ENCODE assay signal across 8 mouse cellular contexts in genomic region chr3:90514691-90515090, GRCm38 (mm10). TPM values are rescaled to one million over a fixed set of nuclear protein-coding genes. Genes with fewer than 3 reads are reported as not detected.
DNase-seq lines count a peak whose midpoint lies in the region; ATAC-seq and TF ChIP-seq lines count a peak whose summit lies in the region.

No protein-coding gene starts in this region.

- DNase-seq in left cerebral cortex, adult 2 months (ENCODE audit: extremely low spot score in 1 of 2, low spot score in 2 of 2): peak in 1 of 2 experiments; percentile 39
- DNase-seq in left cerebral cortex, postnatal 36 days (ENCODE audit: low spot score in 2 of 2): no peak
- peak; percentile 63 to 69 for DNase-seq in gastrocnemius, postnatal 36 days
- peak; percentile 76 for DNase-seq in intestine, embryonic 14.5 days (ENCODE audit: low spot score)
- peak; percentile 64 for DNase-seq in neural tube, embryonic 11.5 days (ENCODE audit: low spot score)
- DNase-seq in thymus, postnatal 36 days: peak; percentile 62 to 65

- TF ChIP-seq CTCF in left cerebral cortex, adult 2 months (IDR thresholded peaks at IDR 0.05): no peak

- peak; percentile 80 for ATAC-seq in common myeloid progenitor, adult 5-6 weeks (replicated peaks; ENCODE audit: low read depth, poor library complexity, severe bottlenecking)
- peak; percentile 73 for ATAC-seq in intestine, embryonic 14.5 days (replicated peaks; ENCODE audit: low FRiP score, low TSS enrichment, low read depth)
- ATAC-seq in liver, embryonic 16.5 days (ENCODE audit: low read depth): peak; percentile 85
- ATAC-seq in neural tube, embryonic 11.5 days (ENCODE audit: insufficient read depth, low FRiP score, low TSS enrichment): 0 out of 2 replicates have a peak, but pooled peaks have one; percentile 51

- H3K9ac ChIP-seq in intestine, embryonic 14.5 days (ENCODE audit: low read length): peak overlapping the region; percentile 46
- H3K9ac ChIP-seq in liver, embryonic 16.5 days (ENCODE audit: low read depth, low read length): peak overlapping the region; percentile 64
- peak overlapping the region; percentile 45; the same call in 1 of the 2 replicates for H3K9ac ChIP-seq in neural tube, embryonic 11.5 days (ENCODE audit: low read length)

- no peaks in the 10 kb centered on the region for H3K27me3 ChIP-seq in intestine, embryonic 14.5 days (replicated peaks; ENCODE audit: control insufficient read depth, insufficient read depth, low read length)
- H3K27me3 ChIP-seq in liver, embryonic 16.5 days (ENCODE audit: control insufficient read depth, insufficient read depth, low read depth, low read length): no peaks in the 10 kb centered on the region
- no peaks in the 10 kb centered on the region for H3K27me3 ChIP-seq in neural tube, embryonic 11.5 days (ENCODE audit: control insufficient read depth, insufficient read depth, low read length)

- 1% methylated on average over 10 of the region's 10 CpGs for WGBS in intestine, embryonic 14.5 days
- under 1% methylated on average over 10 of the region's 10 CpGs for WGBS in liver, embryonic 16.5 days (ENCODE audit: insufficient replicate concordance)
- WGBS in neural tube, embryonic 11.5 days: 1% methylated on average over 10 of the region's 10 CpGs

- peak overlapping the region; percentile 52 for H3K4me3 ChIP-seq in left cerebral cortex, adult 2 months
- peak overlapping the region; percentile 37 for H3K4me3 ChIP-seq in intestine, embryonic 14.5 days (ENCODE audit: low read depth, low read length)
- H3K4me3 ChIP-seq in liver, embryonic 16.5 days (ENCODE audit: low read depth, low read length): peak overlapping the region; percentile 64
- peak overlapping the region; percentile 25 for H3K4me3 ChIP-seq in neural tube, embryonic 11.5 days (ENCODE audit: low read depth, low read length)

- intact Hi-C loops in left cerebral cortex, adult 2 months (cut with DNase I): no loop called here
- intact Hi-C loops in left cerebral cortex, postnatal 36 days (cut with DNase I): loop anchor here (5.0 kb wide), 1 partner anchor 138 kb away; the partner anchor contains the start of gene S100a7a
- intact Hi-C loops in gastrocnemius, postnatal 36 days (cut with DNase I): no loop called here

- H3K4me1 ChIP-seq in intestine, embryonic 14.5 days (replicated peaks; ENCODE audit: control insufficient read depth, insufficient read depth, low read length): peaks cover 7% of the 10 kb centered on the region; the same call in 1 of the 2 replicates
- H3K4me1 ChIP-seq in liver, embryonic 16.5 days (ENCODE audit: control insufficient read depth, low read depth, low read length): peaks cover 25% of the 10 kb centered on the region
- H3K4me1 ChIP-seq in neural tube, embryonic 11.5 days (ENCODE audit: control insufficient read depth, insufficient read depth, low read length): peaks cover 2% of the 10 kb centered on the region; the same call in 1 of the 2 replicates

- H3K36me3 ChIP-seq in intestine, embryonic 14.5 days (ENCODE audit: control insufficient read depth, insufficient read depth, low read length): 0 out of 2 replicates have a peak, but pooled peaks cover 2% of the 10 kb centered on the region
- no peaks in the 10 kb centered on the region for H3K36me3 ChIP-seq in liver, embryonic 16.5 days (ENCODE audit: control insufficient read depth, insufficient read depth)
- no peaks in the 10 kb centered on the region for H3K36me3 ChIP-seq in neural tube, embryonic 11.5 days (ENCODE audit: control insufficient read depth, insufficient read depth, low read length)

- H3K9me3 ChIP-seq in intestine, embryonic 14.5 days (ENCODE audit: control insufficient read depth, low read length): no peaks in the 10 kb centered on the region
- no peaks in the 10 kb centered on the region for H3K9me3 ChIP-seq in liver, embryonic 16.5 days (replicated peaks; ENCODE audit: control insufficient read depth, low read length)
- no peaks in the 10 kb centered on the region for H3K9me3 ChIP-seq in neural tube, embryonic 11.5 days (ENCODE audit: control insufficient read depth, low read length)

- H3K27ac ChIP-seq in left cerebral cortex, adult 2 months: peak overlapping the region; percentile 85
- no peak overlapping the region for H3K27ac ChIP-seq in intestine, embryonic 14.5 days (ENCODE audit: low read depth)
- peak overlapping the region; percentile 32 for H3K27ac ChIP-seq in liver, embryonic 16.5 days (ENCODE audit: low read length)
- H3K27ac ChIP-seq in neural tube, embryonic 11.5 days (ENCODE audit: low read depth, low read length): no peak overlapping the region

- peak overlapping the region; percentile 92 for H3K4me2 ChIP-seq in intestine, embryonic 14.5 days (ENCODE audit: low read length)
- peak overlapping the region; percentile 98 for H3K4me2 ChIP-seq in liver, embryonic 16.5 days (ENCODE audit: low read depth, low read length)
- H3K4me2 ChIP-seq in neural tube, embryonic 11.5 days (ENCODE audit: low read depth): peak overlapping the region; percentile 62

RNA-seq across cellular contexts. Expression of gene S100a13, which starts 0.5 kb away (rescaled TPM):
- 10 to 100 TPM; 15.4 to 18.1 TPM for total RNA-seq in left cerebral cortex, adult 2 months (2021)
- total RNA-seq in left cerebral cortex, postnatal 36 days (2021): 10 to 100 TPM; 20.9 to 21.8 TPM
- 45.3 and 46.6 TPM in 2 replicates for total RNA-seq in common myeloid progenitor, adult 5-6 weeks (2017)
- total RNA-seq in gastrocnemius, postnatal 36 days (2021): 1 to 10 TPM; 9.2 to 9.6 TPM
- 27.7 and 30.3 TPM in 2 replicates for polyA plus RNA-seq in intestine, embryonic 14.5 days (2014; fragmentation: Nextera tagmentation; extraction: Ambion mirVana)
- polyA plus RNA-seq in liver, embryonic 16.5 days (2015; fragmentation: Nextera tagmentation; extraction: Ambion mirVana): 18.9 and 19.6 TPM in 2 replicates
- 11.2 and 12.7 TPM in 2 replicates for polyA plus RNA-seq in neural tube, embryonic 11.5 days (2014; fragmentation: Nextera tagmentation; extraction: Ambion mirVana)

RNA-seq across cellular contexts. Expression of gene S100a1, which starts 0.5 kb away (rescaled TPM):
- 100 to 1,000 TPM; 119 to 123 TPM for total RNA-seq in left cerebral cortex, adult 2 months (2021)
- 100 to 1,000 TPM; 118 to 137 TPM for total RNA-seq in left cerebral cortex, postnatal 36 days (2021)
- total RNA-seq in common myeloid progenitor, adult 5-6 weeks (2017): 68.0 and 72.4 TPM in 2 replicates
- 100 to 1,000 TPM; 120 to 124 TPM for total RNA-seq in gastrocnemius, postnatal 36 days (2021)
- polyA plus RNA-seq in intestine, embryonic 14.5 days (2014; fragmentation: Nextera tagmentation; extraction: Ambion mirVana): 50.7 and 66.8 TPM in 2 replicates
- 26.5 and 33.8 TPM in 2 replicates for polyA plus RNA-seq in liver, embryonic 16.5 days (2015; fragmentation: Nextera tagmentation; extraction: Ambion mirVana)
- 4.6 and 8.4 TPM in 2 replicates for polyA plus RNA-seq in neural tube, embryonic 11.5 days (2014; fragmentation: Nextera tagmentation; extraction: Ambion mirVana)

RNA-seq across cellular contexts. Expression of gene Chtop, which starts 5.4 kb away (rescaled TPM):
- total RNA-seq in left cerebral cortex, adult 2 months (2021): 100 to 1,000 TPM; 164 TPM
- total RNA-seq in left cerebral cortex, postnatal 36 days (2021): 100 to 1,000 TPM; 160 to 168 TPM
- total RNA-seq in common myeloid progenitor, adult 5-6 weeks (2017): 88.3 and 113 TPM in 2 replicates
- total RNA-seq in gastrocnemius, postnatal 36 days (2021): 10 to 100 TPM; 84.4 to 90.1 TPM
- polyA plus RNA-seq in intestine, embryonic 14.5 days (2014; fragmentation: Nextera tagmentation; extraction: Ambion mirVana): 86.4 and 87.0 TPM in 2 replicates
- polyA plus RNA-seq in liver, embryonic 16.5 days (2015; fragmentation: Nextera tagmentation; extraction: Ambion mirVana): 38.8 and 41.2 TPM in 2 replicates
- 133 and 134 TPM in 2 replicates for polyA plus RNA-seq in neural tube, embryonic 11.5 days (2014; fragmentation: Nextera tagmentation; extraction: Ambion mirVana)

RNA-seq across cellular contexts. Expression of gene S100a14, which starts 12.0 kb away (rescaled TPM):
- total RNA-seq in left cerebral cortex, adult 2 months (2021): under 1 TPM in 1 of 2 experiments, not detected in 1; 0.34 TPM
- total RNA-seq in left cerebral cortex, postnatal 36 days (2021): under 1 TPM; 0.34 to 0.44 TPM
- total RNA-seq in common myeloid progenitor, adult 5-6 weeks (2017): not detected in 2 replicates
- under 1 TPM in 1 of 2 experiments, not detected in 1; 0.30 TPM for total RNA-seq in gastrocnemius, postnatal 36 days (2021)
- polyA plus RNA-seq in intestine, embryonic 14.5 days (2014; fragmentation: Nextera tagmentation; extraction: Ambion mirVana): 0.91 and 1.0 TPM in 2 replicates
- 0.09 TPM in 1 of 2 replicates, not detected in the other for polyA plus RNA-seq in liver, embryonic 16.5 days (2015; fragmentation: Nextera tagmentation; extraction: Ambion mirVana)
- not detected in 2 replicates for polyA plus RNA-seq in neural tube, embryonic 11.5 days (2014; fragmentation: Nextera tagmentation; extraction: Ambion mirVana)

RNA-seq across cellular contexts. Expression of gene S100a16, which starts 22.4 kb away (rescaled TPM):
- 10 to 100 TPM; 60.2 to 70.1 TPM for total RNA-seq in left cerebral cortex, adult 2 months (2021)
- total RNA-seq in left cerebral cortex, postnatal 36 days (2021): 10 to 100 TPM; 79.4 to 89.8 TPM
- total RNA-seq in common myeloid progenitor, adult 5-6 weeks (2017): not detected in 2 replicates
- 10 to 100 TPM; 58.6 to 63.8 TPM for total RNA-seq in gastrocnemius, postnatal 36 days (2021)
- polyA plus RNA-seq in intestine, embryonic 14.5 days (2014; fragmentation: Nextera tagmentation; extraction: Ambion mirVana): 107 and 121 TPM in 2 replicates
- polyA plus RNA-seq in liver, embryonic 16.5 days (2015; fragmentation: Nextera tagmentation; extraction: Ambion mirVana): 31.5 and 34.8 TPM in 2 replicates
- 39.2 and 40.0 TPM in 2 replicates for polyA plus RNA-seq in neural tube, embryonic 11.5 days (2014; fragmentation: Nextera tagmentation; extraction: Ambion mirVana)

Comparison
In these comparisons a context has a peak if more than half of its experiments do, and no peak if none do; other contexts are left out.
1. DNase-seq: peak in gastrocnemius, postnatal 36 days (2 of 2), intestine, embryonic 14.5 days (single experiment), neural tube, embryonic 11.5 days (single experiment) and thymus, postnatal 36 days (2 of 2); none in left cerebral cortex, postnatal 36 days (0 of 2).
2. H3K27ac ChIP-seq: peak in left cerebral cortex, adult 2 months (single experiment) and liver, embryonic 16.5 days (single experiment); none in intestine, embryonic 14.5 days (single experiment) and neural tube, embryonic 11.5 days (single experiment).
3. Peak in every context shown above with its lines, with median percentiles within 50 percentile points of each other: H3K4me3 ChIP-seq, ATAC-seq, H3K4me2 ChIP-seq and H3K9ac ChIP-seq.